Mouse (Mus musculus) spleen, adult 2 months (tissue): Measurements from ENCODE around the gene Epc2.

Experiments used
- CTCF ChIP-seq: fragments of 200-500 bp; IDR thresholded peaks from 2 replicates; pipeline ENCODE4 v1.5.1; 2011; ENCODE audit warnings: mild to moderate bottlenecking, inconsistent platforms; ENCODE audit not compliant: insufficient read depth, insufficient read length, insufficient replicate concordance; ENCODE audit errors: extremely low read depth
- POLR2A ChIP-seq: fragments of 200-500 bp; IDR thresholded peaks from 2 replicates; pipeline ENCODE4 v1.6.1; 2011; ENCODE audit warnings: low read depth, low read length, inconsistent platforms

GRCm38 (mm10) chr2:49471641-49472355 is 20.5 kb downstream of the Epc2 start:
- no peak for TF ChIP-seq POLR2A
- no peak for TF ChIP-seq CTCF
